Mouse (Mus musculus) adipocyte (in vitro differentiated cells): ENCODE results near the gene Mfsd4a.

ENCODE experiments used
- DNase-seq: peaks from one replicate; pipeline ENCODE4 v3.0.0-alpha.2; 2016; ENCODE audit warnings: low spot score

Gene Mfsd4a

GRCm38 (mm10) chr1:132067261-132068255 is at the start of gene Mfsd4a:
Gene Mfsd4a (minus strand): TSS chr1:132068062.
- DNase-seq = no peak

- peak; percentile 34 for DNase-seq
These were observed 48.7 kb upstream of the Mfsd4a start for GRCm38 (mm10) chr1:132116606-132117005.

- no peak for DNase-seq
These were observed 45.2 kb upstream of the Mfsd4a start for GRCm38 (mm10) chr1:132113098-132113497.

GRCm38 (mm10) chr1:132112426-132112825 is 44.6 kb upstream of the Mfsd4a start:
- DNase-seq = no peak

- no peak for DNase-seq
These were observed 43.5 kb upstream of the Mfsd4a start for GRCm38 (mm10) chr1:132111411-132111810.

GRCm38 (mm10) chr1:132109368-132109767 is 41.5 kb upstream of the Mfsd4a start:
- no peak for DNase-seq

GRCm38 (mm10) chr1:132104353-132104752 is 36.5 kb upstream of the Mfsd4a start:
- DNase-seq = no peak

- DNase-seq = no peak
These were observed 34.3 kb upstream of the Mfsd4a start for GRCm38 (mm10) chr1:132101953-132102697.

- no peak for DNase-seq
These were observed 31.9 kb upstream of the Mfsd4a start for GRCm38 (mm10) chr1:132099775-132100174.

- DNase-seq = no peak
These were observed 31.2 kb upstream of the Mfsd4a start for GRCm38 (mm10) chr1:132099016-132099415.

- DNase-seq = no peak
These were observed 30.2 kb upstream of the Mfsd4a start for GRCm38 (mm10) chr1:132098076-132098475.

- no peak for DNase-seq
These were observed 27.6 kb upstream of the Mfsd4a start for GRCm38 (mm10) chr1:132095356-132096004.

GRCm38 (mm10) chr1:132093269-132093668 is 25.4 kb upstream of the Mfsd4a start:
- DNase-seq = no peak

GRCm38 (mm10) chr1:132090266-132090665 is 22.4 kb upstream of the Mfsd4a start:
- no peak for DNase-seq

- DNase-seq = no peak
These were observed 21.9 kb upstream of the Mfsd4a start for GRCm38 (mm10) chr1:132089767-132090166.

GRCm38 (mm10) chr1:132088181-132088671 is 20.4 kb upstream of the Mfsd4a start:
- DNase-seq = no peak

GRCm38 (mm10) chr1:132085181-132086049 is 17.6 kb upstream of the Mfsd4a start:
- no peak for DNase-seq

GRCm38 (mm10) chr1:132078413-132078812 is 10.6 kb upstream of the Mfsd4a start:
- no peak for DNase-seq

- DNase-seq = no peak
These were observed 7.7 kb upstream of the Mfsd4a start for GRCm38 (mm10) chr1:132075576-132075975.

GRCm38 (mm10) chr1:132070659-132071058 is 2.8 kb upstream of the Mfsd4a start:
- no peak for DNase-seq

GRCm38 (mm10) chr1:132069436-132069835 is 1.6 kb upstream of the Mfsd4a start:
- no peak for DNase-seq
